ENCODE assay signal across 8 mouse cellular contexts in genomic region chr10:80167460-80168037, GRCm38 (mm10). TPM values are rescaled to one million over a fixed set of nuclear protein-coding genes. Genes with fewer than 3 reads are reported as not detected.
A peak's percentile ranks its signal among the peaks of the same experiment; 100 is the strongest.
DNase-seq lines count a peak whose midpoint lies in the region; ATAC-seq lines count a peak whose summit lies in the region.

No protein-coding gene starts in this region.

- peak; percentile 98 for DNase-seq in T-cell, adult 2 months (ENCODE audit: low spot score)
- DNase-seq in cerebellum, postnatal 36 days = peak; percentile 99
- DNase-seq in frontal cortex, postnatal 36 days (ENCODE audit: low spot score in 2 of 2) = peak; percentile 98
- DNase-seq in left cerebral cortex, adult 11 months (ENCODE audit: low spot score) = peak; percentile 96
- peak; percentile 99 for DNase-seq in lung, postnatal 36 days
- DNase-seq in retina, embryonic 14.5 days (ENCODE audit: low spot score) = peak; percentile 100
- DNase-seq in thymus, postnatal 36 days = peak; percentile 99 to 100

- H3K9me3 ChIP-seq in hindbrain, embryonic 15.5 days = no peaks in the 10 kb centered on the region

- H3K27ac ChIP-seq in hindbrain, embryonic 15.5 days (replicated peaks) = peak overlapping the region; percentile 99

- ATAC-seq in hindbrain, embryonic 15.5 days (ENCODE audit: low FRiP score, low read depth) = peak; percentile 92

- H3K4me2 ChIP-seq in hindbrain, embryonic 15.5 days = peak overlapping the region; percentile 88

- peaks cover 25% of the 10 kb centered on the region for H3K36me3 ChIP-seq in hindbrain, embryonic 15.5 days

- WGBS in hindbrain, embryonic 15.5 days = under 1% methylated on average over 55 of the region's 55 CpGs

- peaks cover 65% of the 10 kb centered on the region for H3K4me1 ChIP-seq in hindbrain, embryonic 15.5 days (replicated peaks)

- peak overlapping the region; percentile 97 for H3K9ac ChIP-seq in hindbrain, embryonic 15.5 days

- H3K4me3 ChIP-seq in hindbrain, embryonic 15.5 days = peak overlapping the region; percentile 80

- no peaks in the 10 kb centered on the region for H3K27me3 ChIP-seq in hindbrain, embryonic 15.5 days

RNA-seq across cellular contexts. Expression of gene Cirbp, which starts 1.8 kb away (rescaled TPM):
- polyA plus RNA-seq in hindbrain, embryonic 15.5 days (2015; fragmentation: Nextera tagmentation; extraction: Ambion mirVana) = 295 and 319 TPM in 2 replicates

RNA-seq across cellular contexts. Expression of gene 1600002K03Rik, which starts 5.2 kb away (rescaled TPM):
- 10.1 and 12.7 TPM in 2 replicates for polyA plus RNA-seq in hindbrain, embryonic 15.5 days (2015; fragmentation: Nextera tagmentation; extraction: Ambion mirVana)

RNA-seq across cellular contexts. Expression of gene Efna2, which starts 11.7 kb away (rescaled TPM):
- 29.1 and 33.6 TPM in 2 replicates for polyA plus RNA-seq in hindbrain, embryonic 15.5 days (2015; fragmentation: Nextera tagmentation; extraction: Ambion mirVana)

RNA-seq across cellular contexts. Expression of gene Midn, which starts 19.5 kb away (rescaled TPM):
- 22.6 and 26.0 TPM in 2 replicates for polyA plus RNA-seq in hindbrain, embryonic 15.5 days (2015; fragmentation: Nextera tagmentation; extraction: Ambion mirVana)

RNA-seq across cellular contexts. Expression of gene Cbarp, which starts 26.9 kb away (rescaled TPM):
- polyA plus RNA-seq in hindbrain, embryonic 15.5 days (2015; fragmentation: Nextera tagmentation; extraction: Ambion mirVana) = 61.4 and 71.3 TPM in 2 replicates

Comparison
In these comparisons a context has a peak if more than half of its experiments do, and no peak if none do; other contexts are left out.
1. Peak in every context shown above with its lines: DNase-seq, ATAC-seq, H3K4me3 ChIP-seq and H3K27ac ChIP-seq.